Mouse (Mus musculus): ENCODE measurements at regions not wholly inside any gene's neighbourhood (a gene's known extent, or its start where the extent isn't known, plus 50 kb on each side); places are given as distances from the start of the nearest gene placed in this dataset.
"Not testable (repeated sequence)": the region's sequence is repeated elsewhere in the genome, so short reads cannot be mapped to it uniquely, and the experiment has no call there.

DNA sequence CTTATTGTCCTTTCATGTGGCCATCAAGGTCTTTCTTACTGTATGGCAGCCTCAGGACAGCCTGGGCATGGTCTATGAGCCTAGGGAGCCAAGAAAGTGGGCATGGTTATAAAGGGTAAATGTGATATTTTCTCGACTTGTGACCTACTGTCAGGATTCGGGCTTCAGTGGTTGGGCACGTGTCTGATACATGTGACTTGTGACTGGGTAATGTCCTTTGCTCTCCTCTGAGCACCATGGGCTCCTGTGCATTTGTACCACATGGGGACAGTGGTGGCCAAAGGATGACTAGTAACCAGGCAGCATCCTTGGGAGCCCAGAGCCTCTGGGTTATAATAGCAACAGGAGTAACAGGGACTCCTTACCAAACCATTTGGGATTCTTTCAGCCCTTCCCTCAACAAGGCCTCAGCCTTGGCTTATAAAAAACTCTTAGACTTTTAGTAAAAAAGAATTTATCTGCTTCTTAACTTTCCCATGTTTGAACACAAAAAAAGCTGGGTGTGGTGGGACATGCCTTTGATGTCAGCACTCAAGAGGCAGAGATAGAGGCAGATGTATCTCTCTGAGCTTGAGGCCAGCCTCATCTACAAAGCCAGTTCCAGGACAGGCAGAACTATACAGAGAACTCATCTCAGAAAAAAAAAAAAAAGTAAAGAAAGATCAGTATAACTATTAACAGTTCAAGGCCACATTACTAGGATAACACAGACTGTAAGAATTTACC lies 56.7 kb upstream of the Klf13 start:
- no peak for DNase-seq

GRCm38 (mm10) chr7:63994769-63995168 lies 56.1 kb upstream of the Klf13 start:
- DNase-seq = not testable (repeated sequence)

- DNase-seq = no peak
These were observed 53.4 kb upstream of the Klf13 start for GRCm38 (mm10) chr7:63992155-63992554.

DNA sequence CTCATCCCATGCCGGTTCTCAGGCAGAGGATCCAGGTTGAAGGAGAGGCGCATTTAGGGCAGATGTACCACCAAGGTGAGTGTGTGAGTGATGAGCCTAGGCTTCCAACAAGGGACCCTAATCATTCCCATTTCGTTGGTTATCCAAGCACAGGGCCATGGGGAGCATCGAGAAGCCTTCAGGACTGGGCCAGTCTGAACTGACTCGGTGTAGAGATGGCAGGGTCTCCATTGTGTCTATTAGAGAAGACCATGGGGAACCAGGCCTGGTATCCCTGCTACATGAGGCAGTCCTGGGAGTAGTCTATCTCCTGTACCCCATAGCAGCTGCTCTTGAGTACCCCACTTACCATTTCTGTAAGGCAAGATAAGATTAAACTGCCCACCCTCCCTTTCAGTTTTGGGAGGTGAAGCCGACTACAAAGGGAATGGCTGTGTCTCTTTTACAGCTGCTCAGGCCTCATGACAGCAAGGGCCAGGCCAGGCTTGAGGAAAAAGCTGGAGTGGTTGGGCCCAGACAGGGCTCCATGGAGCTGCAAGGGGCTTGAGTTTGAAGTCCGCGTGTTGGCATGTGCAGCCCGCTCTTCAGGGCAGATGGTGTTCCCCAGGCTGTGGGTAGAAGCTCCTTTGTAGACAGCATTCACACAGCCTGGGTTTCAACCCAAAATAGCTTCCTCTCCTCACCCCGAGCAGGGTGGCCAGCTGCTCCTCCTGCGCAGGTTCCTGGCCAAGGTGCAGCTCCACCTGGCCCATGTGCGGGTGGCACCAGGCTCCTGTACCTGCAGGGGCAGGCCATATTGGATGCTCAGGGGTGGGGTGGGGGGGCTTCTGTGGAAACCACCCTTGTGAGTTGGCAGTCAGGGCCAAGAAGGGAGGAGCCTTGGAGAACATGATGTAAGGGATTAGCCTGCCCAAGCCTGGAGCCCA lies 52.6 kb upstream of the Klf13 start:
- no peak for DNase-seq

GRCm38 (mm10) chr7:63990312-63991028 lies 51.8 kb upstream of the Klf13 start:
- no peak for DNase-seq

DNA sequence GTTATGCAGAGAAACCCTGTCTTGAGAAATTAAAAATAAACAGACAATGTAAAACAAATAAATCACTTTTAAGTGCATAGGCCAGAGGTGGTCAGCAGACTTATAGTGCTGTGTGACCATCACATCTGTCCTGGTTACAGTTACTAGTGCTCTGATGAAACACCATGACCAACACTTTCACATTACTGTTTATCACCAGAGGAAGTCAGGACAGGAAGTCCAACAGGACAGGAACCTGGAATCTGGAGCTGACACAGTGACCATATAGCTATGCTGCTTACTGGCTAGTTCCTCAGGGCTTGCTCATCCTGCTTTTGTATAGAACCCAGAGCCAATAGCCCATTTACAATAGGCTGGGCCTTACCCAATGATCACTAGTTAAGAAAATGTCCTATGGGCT lies 51.0 kb upstream of the Klf13 start:
- DNase-seq = no peak

All from lung, postnatal 4 days (tissue).